Mouse (Mus musculus): ENCODE data around the gene Ndufb7. TPM values are rescaled to one million over a fixed set of nuclear protein-coding genes. Genes with fewer than 3 reads are reported as not detected.
A peak's percentile ranks its signal among the peaks of the same experiment; 100 is the strongest.
"Not testable (repeated sequence)": the region's sequence is repeated elsewhere in the genome, so short reads cannot be mapped to it uniquely, and the experiment has no call there.

Ndufb7 gene
- polyA plus RNA-seq, 1 experiment from 2014 or later = 290 TPM

GRCm38 (mm10) chr8:83569165-83569564 is 2.7 kb downstream of the Ndufb7 start:
- Histone ChIP-seq H3K4me1 (peaks cover 65% of the 10 kb centered on the region), H3K4me2 (no peak overlapping the region), H3K9me3 (replicated peaks) (no peaks in the 10 kb centered on the region), H3K36me3 (peaks cover 51% of the 10 kb centered on the region), H3K4me3 (no peak overlapping the region), H3K27ac (no peak overlapping the region), H3K9ac (no peak overlapping the region), H3K27me3 (replicated peaks) (no peaks in the 10 kb centered on the region)
- ATAC-seq = no peak
- 65% methylated on average over 4 of the region's 4 CpGs for WGBS (ENCODE audit: insufficient replicate concordance)

- peaks cover 66% of the 10 kb centered on the region for H3K4me1 ChIP-seq
These were observed 4.0 kb downstream of the Ndufb7 start for GRCm38 (mm10) chr8:83570272-83571000.

GRCm38 (mm10) chr8:83571001-83571340 is 4.5 kb downstream of the Ndufb7 start:
- not testable (repeated sequence) for H3K27me3 ChIP-seq (replicated peaks); H3K9me3 ChIP-seq (replicated peaks); ATAC-seq; H3K27ac ChIP-seq; H3K4me2 ChIP-seq; H3K9ac ChIP-seq; H3K4me3 ChIP-seq
- Histone ChIP-seq H3K4me1 (peaks cover 66% of the 10 kb centered on the region), H3K36me3 (peaks cover 65% of the 10 kb centered on the region)
- 73% methylated on average over 6 of the region's 7 CpGs for WGBS (ENCODE audit: insufficient replicate concordance)

More at GRCm38 (mm10) chr8:83570272-83571000, 4.0 kb downstream of the Ndufb7 start:
- Histone ChIP-seq H3K36me3 (peaks cover 61% of the 10 kb centered on the region), H3K9ac (no peak overlapping the region), H3K27me3 (replicated peaks) (no peaks in the 10 kb centered on the region), H3K4me2 (no peak overlapping the region), H3K9me3 (replicated peaks) (no peaks in the 10 kb centered on the region), H3K4me3 (no peak overlapping the region), H3K27ac (0 out of 2 replicates have a peak overlapping the region, but pooled peaks have one; percentile 22)
- ATAC-seq = no peak
- whole genome bisulfite sequencing (ENCODE audit: insufficient replicate concordance) = 83% methylated on average over 15 of the region's 15 CpGs

- Histone ChIP-seq H3K4me1 (peaks cover 68% of the 10 kb centered on the region), H3K4me2 (no peak overlapping the region), H3K36me3 (peaks cover 65% of the 10 kb centered on the region), H3K27ac (0 out of 2 replicates have a peak overlapping the region, but pooled peaks have one; percentile 9), H3K9me3 (replicated peaks) (no peaks in the 10 kb centered on the region), H3K4me3 (no peak overlapping the region), H3K27me3 (replicated peaks) (no peaks in the 10 kb centered on the region), H3K9ac (no peak overlapping the region)
- no peak for ATAC-seq
- WGBS (ENCODE audit: insufficient replicate concordance) = 96% methylated on average over 10 of the region's 10 CpGs
These were observed 5.3 kb downstream of the Ndufb7 start for GRCm38 (mm10) chr8:83571791-83572190.

GRCm38 (mm10) chr8:83572246-83572812 is 5.9 kb downstream of the Ndufb7 start:
- ATAC-seq = no peak
- H3K4me1 ChIP-seq = peaks cover 71% of the 10 kb centered on the region
- H3K4me2 ChIP-seq = no peak overlapping the region
- H3K9me3 ChIP-seq (replicated peaks) = no peaks in the 10 kb centered on the region
- H3K36me3 ChIP-seq = peaks cover 65% of the 10 kb centered on the region
- no peaks in the 10 kb centered on the region for H3K27me3 ChIP-seq (replicated peaks)
- H3K4me3 ChIP-seq = no peak overlapping the region
- 0 out of 2 replicates have a peak overlapping the region, but pooled peaks have one; percentile 9 for H3K27ac ChIP-seq
- no peak overlapping the region for H3K9ac ChIP-seq
- WGBS (ENCODE audit: insufficient replicate concordance) = 70% methylated on average over 5 of the region's 5 CpGs

- 56% methylated on average over 18 of the region's 18 CpGs for WGBS (ENCODE audit: insufficient replicate concordance)
- Histone ChIP-seq H3K4me2 (peak overlapping the region; percentile 12; the same call in 1 of the 2 replicates), H3K9me3 (replicated peaks) (no peaks in the 10 kb centered on the region), H3K9ac (no peak overlapping the region), H3K4me3 (no peak overlapping the region), H3K36me3 (peaks cover 65% of the 10 kb centered on the region), H3K4me1 (peaks cover 68% of the 10 kb centered on the region), H3K27ac (0 out of 2 replicates have a peak overlapping the region, but pooled peaks have one; percentile 41), H3K27me3 (replicated peaks) (no peaks in the 10 kb centered on the region)
- peak; percentile 6; the same call in 1 of the 2 replicates for ATAC-seq
These were observed 6.8 kb downstream of the Ndufb7 start for GRCm38 (mm10) chr8:83573140-83573875.

GRCm38 (mm10) chr8:83574631-83575315 is 8.3 kb downstream of the Ndufb7 start:
- WGBS (ENCODE audit: insufficient replicate concordance) = 87% methylated on average over 15 of the region's 15 CpGs
- no peak overlapping the region for H3K4me2 ChIP-seq
- H3K27ac ChIP-seq = no peak overlapping the region
- peaks cover 71% of the 10 kb centered on the region for H3K4me1 ChIP-seq
- H3K9me3 ChIP-seq (replicated peaks) = no peaks in the 10 kb centered on the region
- no peak overlapping the region for H3K4me3 ChIP-seq
- H3K27me3 ChIP-seq (replicated peaks) = no peaks in the 10 kb centered on the region
- ATAC-seq = no peak
- H3K36me3 ChIP-seq = peaks cover 66% of the 10 kb centered on the region
- no peak overlapping the region for H3K9ac ChIP-seq

- Histone ChIP-seq H3K27me3 (replicated peaks) (no peaks in the 10 kb centered on the region), H3K4me1 (peaks cover 67% of the 10 kb centered on the region), H3K9ac (no peak overlapping the region), H3K4me3 (no peak overlapping the region), H3K4me2 (no peak overlapping the region), H3K27ac (no peak overlapping the region), H3K36me3 (peaks cover 65% of the 10 kb centered on the region), H3K9me3 (replicated peaks) (no peaks in the 10 kb centered on the region)
- WGBS (ENCODE audit: insufficient replicate concordance) = 81% methylated on average over 17 of the region's 17 CpGs
- no peak for ATAC-seq
These were observed 9.4 kb downstream of the Ndufb7 start for GRCm38 (mm10) chr8:83575561-83576515.

- Histone ChIP-seq H3K36me3 (peaks cover 61% of the 10 kb centered on the region), H3K9ac (no peak overlapping the region), H3K27me3 (replicated peaks) (no peaks in the 10 kb centered on the region), H3K27ac (peak overlapping the region; percentile 25; the same call in 1 of the 2 replicates), H3K4me2 (no peak overlapping the region), H3K9me3 (replicated peaks) (no peaks in the 10 kb centered on the region), H3K4me3 (no peak overlapping the region), H3K4me1 (peaks cover 69% of the 10 kb centered on the region)
- 70% methylated on average over 3 of the region's 4 CpGs for WGBS (ENCODE audit: insufficient replicate concordance)
- ATAC-seq = no peak
These were observed 10.0 kb downstream of the Ndufb7 start for GRCm38 (mm10) chr8:83576516-83576895.

GRCm38 (mm10) chr8:83576921-83577320 is 10.4 kb downstream of the Ndufb7 start:
- Histone ChIP-seq H3K9me3 (replicated peaks) (no peaks in the 10 kb centered on the region), H3K4me2 (no peak overlapping the region), H3K4me1 (peaks cover 73% of the 10 kb centered on the region), H3K27me3 (replicated peaks) (no peaks in the 10 kb centered on the region), H3K4me3 (no peak overlapping the region), H3K9ac (no peak overlapping the region), H3K36me3 (peaks cover 57% of the 10 kb centered on the region), H3K27ac (peak overlapping the region; percentile 25; the same call in 1 of the 2 replicates)
- ATAC-seq = no peak
- 77% methylated on average over 4 of the region's 4 CpGs for WGBS (ENCODE audit: insufficient replicate concordance)

- Histone ChIP-seq H3K27ac (0 out of 2 replicates have a peak overlapping the region, but pooled peaks have one; percentile 20), H3K27me3 (replicated peaks) (no peaks in the 10 kb centered on the region), H3K9ac (no peak overlapping the region), H3K36me3 (peaks cover 52% of the 10 kb centered on the region), H3K4me2 (no peak overlapping the region), H3K9me3 (replicated peaks) (no peaks in the 10 kb centered on the region), H3K4me3 (no peak overlapping the region), H3K4me1 (peaks cover 76% of the 10 kb centered on the region)
- no peak for ATAC-seq
- WGBS (ENCODE audit: insufficient replicate concordance) = 72% methylated on average over 9 of the region's 9 CpGs
These were observed 10.9 kb downstream of the Ndufb7 start for GRCm38 (mm10) chr8:83577384-83577791.
